Mouse (Mus musculus): ENCODE data around the gene Serpina1e.

DNA sequence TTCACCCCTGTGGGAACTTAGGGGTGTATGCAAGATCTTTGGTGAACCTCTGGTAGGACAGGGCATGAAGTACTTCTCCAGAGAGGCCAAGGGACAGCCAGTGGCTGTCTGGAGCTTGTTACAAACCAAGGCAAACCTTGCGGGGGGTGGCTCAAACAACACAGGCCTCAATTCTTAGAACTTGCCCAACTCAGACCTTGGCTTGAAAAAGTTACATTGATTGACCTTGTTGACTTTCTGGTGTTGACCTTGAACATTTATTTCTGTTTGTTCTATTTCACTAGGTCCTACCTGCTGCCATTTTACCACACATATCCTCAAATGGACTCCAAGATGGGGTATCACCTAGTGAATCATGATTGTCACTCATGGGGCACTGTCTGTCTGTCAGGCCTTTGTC, 2.9 kb upstream of the Serpina1e start:
- TF ChIP-seq UBTF (IDR thresholded peaks at IDR 0.05; ENCODE audit: borderline replicate concordance, insufficient read depth, low read depth, low read length) (no peak), EP300 (IDR thresholded peaks at IDR 0.05; ENCODE audit: low read depth in 1 of 2, low read length in 2 of 2) (no peak), ZNF384 (IDR thresholded peaks at IDR 0.05; ENCODE audit: low read depth, low read length) (no peak), USF1 (IDR thresholded peaks at IDR 0.05; ENCODE audit: low read depth, low read length) (no peak), CTCF (IDR thresholded peaks at IDR 0.05 in 2 of 3, conservative IDR thresholded peaks at IDR 0.05 in 1 of 3; ENCODE audit: control insufficient read depth in 1 of 3, insufficient read depth in 1 of 3, low read depth in 2 of 3, low read length in 3 of 3, poor library complexity in 1 of 3, severe bottlenecking in 1 of 3) (no peak), ZMIZ1 (IDR thresholded peaks at IDR 0.05; ENCODE audit: low read depth, low read length) (no peak)

Data from MEL (cell line).